Mouse (Mus musculus): Measurements from ENCODE around the gene Grb10. TPM values are rescaled to one million over a fixed set of nuclear protein-coding genes. Genes with fewer than 3 reads are reported as not detected.

Gene Grb10
- total RNA-seq, 1 experiment from 2014 or later = not detected

DNA sequence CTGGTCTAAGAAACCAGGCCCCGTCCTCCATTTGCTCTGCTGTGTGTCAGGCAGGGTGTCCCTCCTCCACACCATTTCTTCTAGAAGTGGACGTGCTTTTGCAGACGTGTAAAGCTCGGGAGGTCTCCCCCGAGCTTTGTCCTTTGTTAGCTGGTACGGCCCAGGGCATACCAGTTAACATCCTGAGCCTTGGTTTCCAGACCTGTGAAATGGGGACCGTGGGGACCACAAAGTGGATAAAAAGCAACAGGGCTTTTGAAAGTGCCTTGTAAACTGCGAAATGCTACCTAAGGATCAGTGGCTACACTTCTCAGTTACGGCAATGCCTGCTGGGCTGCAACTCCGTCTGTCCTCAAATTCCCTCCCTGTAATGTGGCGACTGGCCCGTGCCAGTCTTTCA, 3.2 kb downstream of the Grb10 start:
- no peak for ATAC-seq (ENCODE audit: extremely low read depth, insufficient number of reproducible peaks, low FRiP score, poor library complexity, severe bottlenecking)

DNA sequence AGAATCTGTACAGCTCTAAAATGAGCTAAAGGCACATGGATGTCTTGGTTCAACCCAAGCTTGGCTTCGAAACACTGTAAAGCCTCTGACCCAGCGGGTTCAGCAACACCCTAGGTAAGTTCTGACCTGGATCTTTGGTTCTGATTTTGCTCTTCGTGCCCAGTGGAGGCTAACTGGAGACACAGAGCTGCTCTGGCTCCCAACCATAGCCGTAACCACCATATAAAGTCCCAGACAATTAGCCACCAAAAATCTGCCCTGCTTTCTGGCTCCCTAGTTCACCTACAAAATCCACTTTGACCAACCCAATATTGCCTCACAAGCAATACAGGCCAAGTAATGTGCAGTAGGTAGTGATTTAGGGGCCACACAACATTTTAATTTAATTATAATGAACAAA, 3.7 kb downstream of the Grb10 start:
- ATAC-seq (ENCODE audit: extremely low read depth, insufficient number of reproducible peaks, low FRiP score, poor library complexity, severe bottlenecking) = no peak

DNA sequence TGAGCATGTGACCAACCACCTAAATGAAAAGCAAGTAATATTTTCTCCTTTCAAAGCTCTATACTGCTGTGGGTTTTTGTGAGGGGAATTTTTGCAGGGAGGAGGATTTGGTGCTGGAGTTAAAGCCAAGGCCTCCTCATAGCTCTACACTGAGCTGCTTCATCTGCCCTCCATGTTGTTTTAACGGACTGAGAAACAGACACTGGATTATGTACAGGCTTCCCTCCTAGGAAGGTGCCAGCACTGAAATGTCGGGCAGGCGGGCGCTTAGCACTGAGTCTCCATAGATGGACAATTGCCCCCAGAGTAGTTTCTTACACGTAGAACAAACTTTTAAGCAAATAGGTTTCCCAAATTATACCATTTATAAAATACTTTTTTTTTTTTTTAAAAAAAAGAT, 4.1 kb downstream of the Grb10 start:
- ATAC-seq (ENCODE audit: extremely low read depth, insufficient number of reproducible peaks, low FRiP score, poor library complexity, severe bottlenecking) = no peak

DNA sequence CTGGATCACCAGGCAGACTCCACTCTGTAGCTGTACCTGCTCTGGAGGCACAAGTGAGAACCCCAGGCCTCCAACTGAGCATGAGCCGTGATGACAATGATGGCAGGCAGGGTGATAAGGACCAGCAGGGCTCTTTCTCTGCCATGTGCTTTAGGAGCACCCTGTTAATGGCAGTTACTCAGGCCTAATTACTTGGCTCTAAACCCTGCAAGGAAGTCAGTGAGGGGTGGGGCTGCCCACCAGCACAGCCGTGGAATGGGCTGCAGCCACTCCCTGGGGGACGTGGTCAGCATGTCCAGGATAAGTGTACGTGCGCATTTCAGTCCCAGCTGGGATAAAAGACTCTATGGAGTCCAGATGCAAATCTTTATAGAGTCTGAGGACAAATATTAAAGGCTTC, 5.7 kb downstream of the Grb10 start:
- no peak for ATAC-seq (ENCODE audit: extremely low read depth, insufficient number of reproducible peaks, low FRiP score, poor library complexity, severe bottlenecking)

DNA sequence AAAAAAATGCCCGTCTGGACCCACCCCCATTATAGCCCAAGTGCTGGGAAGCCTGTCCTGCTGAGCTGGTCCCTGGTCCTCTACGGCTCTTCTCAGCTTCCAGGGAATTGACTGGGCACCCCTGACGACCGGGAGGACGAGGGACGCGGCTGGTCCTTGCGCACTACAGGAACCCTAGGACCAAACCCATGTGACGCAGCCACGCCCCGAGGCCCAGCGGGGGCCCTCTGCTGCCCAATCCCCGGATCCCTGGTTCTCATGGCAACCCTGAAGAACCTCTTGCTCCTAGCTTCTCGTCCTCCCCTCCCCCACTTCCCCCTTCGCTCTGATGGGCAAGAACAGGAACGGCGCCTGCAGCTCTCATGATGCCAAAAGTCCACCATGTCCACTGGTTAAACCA, 11.8 kb downstream of the Grb10 start:
- no peak for ATAC-seq (ENCODE audit: extremely low read depth, insufficient number of reproducible peaks, low FRiP score, poor library complexity, severe bottlenecking)

DNA sequence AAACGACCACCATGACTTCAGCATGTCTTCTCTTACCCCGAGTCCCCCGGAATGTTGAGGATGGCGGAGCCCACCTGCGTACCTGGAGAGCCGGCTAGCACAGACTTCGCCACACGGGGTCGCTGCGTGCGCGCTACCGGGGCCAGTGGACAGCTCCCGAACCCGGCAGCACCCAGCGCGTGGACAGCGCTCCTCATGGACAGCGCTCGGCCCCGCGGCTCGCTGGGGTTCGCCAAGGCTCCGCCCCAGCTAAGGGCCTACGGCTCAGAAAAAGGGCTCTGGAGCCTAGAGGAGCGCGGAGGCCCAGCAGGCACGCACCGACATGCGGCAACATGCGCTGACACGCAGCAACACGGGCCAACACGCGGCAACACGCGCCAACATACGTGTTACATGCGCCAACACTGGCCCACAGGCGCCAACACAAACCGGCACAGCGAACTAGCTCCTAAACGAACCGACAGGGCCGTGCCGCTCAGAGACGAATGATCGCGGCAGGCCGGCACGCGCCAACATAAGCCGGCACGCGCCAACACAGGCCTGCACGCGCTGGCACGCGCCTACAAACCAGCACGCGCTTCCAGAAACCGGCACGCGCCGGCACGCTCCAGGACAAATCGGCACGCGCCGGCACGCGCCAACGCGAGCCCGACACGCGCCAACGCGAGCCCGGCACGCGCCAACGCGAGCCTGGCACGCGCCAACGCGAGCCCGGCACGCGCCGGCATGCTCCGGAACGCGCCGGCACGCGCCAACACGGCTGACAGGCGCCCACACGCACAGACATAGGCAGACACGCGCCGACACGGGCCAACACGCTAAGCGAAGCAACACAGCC, 12.5 kb downstream of the Grb10 start:
- no peak for ATAC-seq (ENCODE audit: extremely low read depth, insufficient number of reproducible peaks, low FRiP score, poor library complexity, severe bottlenecking)

DNA sequence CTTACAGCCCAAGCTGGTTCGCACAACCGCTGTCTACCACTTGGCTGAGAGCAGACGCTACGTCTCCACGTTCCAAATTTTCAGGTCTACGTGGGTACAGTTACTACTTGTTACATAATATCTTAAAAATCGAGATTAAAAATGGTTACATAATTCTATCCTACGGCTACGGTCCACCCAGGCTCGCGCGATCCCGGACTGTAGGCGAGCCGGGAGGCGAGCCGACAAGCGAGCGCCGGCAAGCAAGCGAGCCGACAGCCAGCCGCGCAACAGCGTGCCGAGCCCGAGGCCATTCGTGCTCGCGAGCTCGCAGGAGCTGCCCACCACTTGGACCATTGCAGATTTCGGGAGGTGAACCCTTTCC, 13.1 kb downstream of the Grb10 start:
- no peak for ATAC-seq (ENCODE audit: extremely low read depth, insufficient number of reproducible peaks, low FRiP score, poor library complexity, severe bottlenecking)

DNA sequence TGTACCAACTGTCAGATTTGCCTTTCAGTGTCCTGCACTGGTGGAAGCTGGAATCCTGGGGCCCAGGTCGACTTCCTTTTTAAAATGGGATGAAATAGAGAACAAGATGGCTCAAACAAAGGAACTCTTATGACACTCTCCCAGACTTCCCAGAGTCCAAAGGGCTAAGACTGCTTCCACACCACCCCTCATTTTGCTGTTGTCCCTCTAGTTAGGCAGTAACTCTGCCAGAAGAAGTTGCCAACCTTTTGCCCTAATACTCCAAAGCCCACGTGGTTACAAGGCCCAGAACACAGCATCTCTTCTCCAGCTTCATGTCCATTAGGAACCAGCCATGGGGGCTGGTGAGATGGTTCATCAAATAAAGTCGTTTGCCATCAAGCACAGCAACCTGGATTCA, 15.4 kb downstream of the Grb10 start:
- ATAC-seq (ENCODE audit: extremely low read depth, insufficient number of reproducible peaks, low FRiP score, poor library complexity, severe bottlenecking) = no peak

DNA sequence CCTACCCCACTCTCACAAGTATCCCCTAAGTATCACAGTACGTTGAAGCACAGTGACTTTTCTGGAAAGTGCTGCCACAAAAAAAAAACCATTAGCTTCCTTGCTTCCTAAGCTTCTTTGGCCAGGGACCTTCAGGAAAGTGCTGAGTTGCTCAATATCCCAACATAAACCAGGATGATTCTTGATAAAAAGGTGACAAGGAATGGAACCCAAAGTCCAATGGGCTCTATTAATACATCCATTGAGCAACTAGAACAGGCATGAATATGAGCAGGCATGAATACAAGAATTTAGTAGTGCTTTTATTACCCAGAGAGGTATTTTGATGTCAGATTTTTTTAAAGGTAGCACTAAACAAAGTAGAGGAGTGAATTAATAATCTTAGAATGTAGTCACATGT, 18.8 kb downstream of the Grb10 start:
- no peak for ATAC-seq (ENCODE audit: extremely low read depth, insufficient number of reproducible peaks, low FRiP score, poor library complexity, severe bottlenecking)

DNA sequence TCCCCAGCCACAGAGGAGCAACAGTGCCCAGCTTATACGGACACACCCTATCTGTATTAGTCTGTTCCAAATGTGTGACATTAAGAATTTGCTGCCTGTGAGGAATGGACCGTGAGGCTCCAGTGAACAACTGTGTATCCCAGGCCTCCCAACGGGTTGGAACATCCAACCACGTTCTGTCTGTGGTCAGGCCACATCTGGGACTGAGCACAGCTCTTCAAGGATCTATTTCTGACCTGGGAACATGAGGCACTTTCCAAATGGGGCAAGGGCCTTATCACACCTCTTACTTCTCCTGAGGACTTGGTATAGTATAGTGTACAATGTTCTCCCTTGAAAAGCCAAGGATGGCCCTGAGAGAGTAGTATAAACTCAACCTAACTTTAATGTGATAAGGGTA, 19.9 kb downstream of the Grb10 start:
- ATAC-seq (ENCODE audit: extremely low read depth, insufficient number of reproducible peaks, low FRiP score, poor library complexity, severe bottlenecking) = no peak

DNA sequence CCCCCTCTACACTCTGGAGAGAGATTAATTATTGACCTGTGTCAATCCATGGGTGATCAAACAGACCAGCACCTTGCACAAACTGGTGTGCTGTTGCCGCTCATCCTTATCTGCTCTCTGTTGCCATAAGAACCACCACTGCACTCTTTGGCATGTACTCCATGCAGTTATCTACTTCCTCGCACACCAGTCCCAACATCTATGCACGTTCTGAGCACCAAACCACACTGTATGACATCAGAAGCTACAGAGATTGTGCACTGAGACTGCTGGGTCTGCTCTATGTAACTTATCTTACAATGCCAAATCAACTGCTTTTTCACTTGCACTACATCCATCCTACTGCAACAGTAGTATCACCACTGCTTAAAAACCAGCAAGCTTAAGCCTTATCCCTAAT, 28.4 kb downstream of the Grb10 start:
- no peak for ATAC-seq (ENCODE audit: extremely low read depth, insufficient number of reproducible peaks, low FRiP score, poor library complexity, severe bottlenecking)

DNA sequence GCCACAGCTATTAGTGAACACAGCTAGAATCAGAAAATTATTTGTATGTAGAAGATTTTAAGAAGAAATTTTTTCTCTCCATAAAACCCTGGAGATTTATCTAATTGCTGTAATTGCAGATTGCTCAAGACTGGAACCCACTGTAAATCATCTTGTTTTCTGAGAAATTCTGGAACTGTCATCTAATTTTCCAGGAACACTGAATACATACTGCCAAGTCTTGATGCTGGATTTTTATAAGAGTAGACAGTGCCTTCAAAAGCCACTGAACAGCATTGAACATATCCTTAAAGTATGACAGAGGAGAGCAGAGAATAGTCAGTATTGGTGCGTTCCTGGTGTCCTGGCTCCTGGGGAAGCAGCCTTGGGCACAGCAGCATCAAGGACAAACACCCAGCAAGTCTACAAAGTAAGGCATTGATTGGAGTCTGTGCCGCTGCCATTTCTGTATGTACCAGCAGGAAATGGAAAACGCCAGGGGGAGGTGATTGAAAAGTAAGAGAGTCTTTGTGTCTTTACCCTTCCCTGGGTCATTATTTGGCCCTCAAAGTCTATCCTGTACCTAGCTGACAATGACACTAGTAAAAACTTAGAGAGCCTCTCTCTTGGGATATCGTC, 38.1 kb downstream of the Grb10 start:
- no peak for ATAC-seq (ENCODE audit: extremely low read depth, insufficient number of reproducible peaks, low FRiP score, poor library complexity, severe bottlenecking)

DNA sequence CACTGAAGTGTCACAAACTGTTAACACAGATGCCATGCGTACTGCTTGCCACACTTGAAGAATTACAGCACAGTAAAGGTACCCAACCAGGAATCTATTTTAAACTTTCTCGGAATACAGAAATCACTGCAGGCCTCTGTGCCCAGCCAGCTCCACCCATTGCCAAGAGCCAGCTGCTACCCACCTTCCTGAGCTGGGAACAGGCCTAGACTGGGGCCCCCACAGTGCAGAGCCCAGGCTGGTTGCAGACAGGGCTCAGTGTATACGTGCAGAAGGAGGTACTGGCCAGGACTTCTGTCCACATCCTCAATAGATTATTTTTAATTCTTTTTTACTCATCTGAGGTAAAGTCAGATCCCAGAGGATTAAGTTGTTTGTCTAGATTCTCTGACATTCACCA, 39.6 kb downstream of the Grb10 start:
- ATAC-seq (ENCODE audit: extremely low read depth, insufficient number of reproducible peaks, low FRiP score, poor library complexity, severe bottlenecking) = no peak

DNA sequence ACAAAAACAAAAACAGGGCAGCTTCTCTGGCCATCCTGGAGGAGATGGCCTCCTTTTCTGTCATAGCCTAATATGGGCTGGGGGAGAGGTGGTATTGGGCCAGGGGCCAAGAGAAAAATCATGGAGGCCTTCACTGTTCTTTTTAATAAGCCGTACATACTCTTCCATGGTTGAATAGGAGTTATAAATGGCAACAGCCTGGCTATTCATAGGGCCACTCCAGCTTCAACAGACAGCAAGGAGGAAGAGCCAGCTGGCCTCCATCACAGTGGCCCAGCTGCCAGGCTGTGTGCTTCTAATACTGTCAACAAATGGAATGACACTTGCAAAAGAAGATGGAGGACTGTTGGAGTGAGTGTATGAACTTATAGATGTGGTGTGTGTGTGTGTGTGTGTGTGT, 41.4 kb downstream of the Grb10 start:
- ATAC-seq (ENCODE audit: extremely low read depth, insufficient number of reproducible peaks, low FRiP score, poor library complexity, severe bottlenecking) = no peak

DNA sequence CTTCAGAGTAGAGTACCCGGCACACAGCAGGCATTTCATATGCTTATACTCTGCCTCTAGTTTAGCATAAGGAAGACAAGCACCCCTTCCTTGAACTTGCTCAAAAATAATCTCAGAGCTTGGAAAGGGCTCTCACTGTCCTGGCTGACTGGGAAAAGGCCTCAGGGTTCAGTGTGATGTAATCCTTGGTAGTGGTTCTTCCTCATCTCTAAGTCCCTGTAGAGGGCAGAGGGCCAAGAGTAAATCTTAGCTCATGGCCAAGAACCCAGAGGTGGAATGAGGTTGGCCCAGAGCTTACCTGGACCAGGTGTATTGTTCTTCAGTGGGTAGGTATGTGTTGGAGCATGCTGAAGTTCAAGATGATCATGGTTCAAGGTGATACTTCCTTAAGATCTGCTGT, 43.1 kb downstream of the Grb10 start:
- no peak for ATAC-seq (ENCODE audit: extremely low read depth, insufficient number of reproducible peaks, low FRiP score, poor library complexity, severe bottlenecking)

DNA sequence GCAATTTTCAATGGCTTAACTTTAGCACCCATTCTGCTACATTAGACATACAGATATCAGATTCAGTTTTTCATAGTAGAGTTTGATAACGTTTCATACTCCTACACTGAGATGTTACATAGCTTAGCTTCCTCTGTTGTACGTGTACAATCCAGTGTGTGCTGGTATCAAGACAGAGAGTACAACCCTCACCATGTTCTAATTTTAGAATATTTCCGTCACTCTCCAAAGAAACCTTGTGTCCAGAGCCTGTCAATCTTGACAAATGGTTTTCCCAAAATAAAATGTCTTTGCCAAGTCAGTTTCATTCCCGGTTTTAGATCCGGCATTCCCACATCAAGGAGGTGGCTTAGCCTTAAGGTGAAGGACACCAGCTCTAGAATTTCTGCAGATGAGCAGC, 44.7 kb downstream of the Grb10 start:
- ATAC-seq (ENCODE audit: extremely low read depth, insufficient number of reproducible peaks, low FRiP score, poor library complexity, severe bottlenecking) = no peak

DNA sequence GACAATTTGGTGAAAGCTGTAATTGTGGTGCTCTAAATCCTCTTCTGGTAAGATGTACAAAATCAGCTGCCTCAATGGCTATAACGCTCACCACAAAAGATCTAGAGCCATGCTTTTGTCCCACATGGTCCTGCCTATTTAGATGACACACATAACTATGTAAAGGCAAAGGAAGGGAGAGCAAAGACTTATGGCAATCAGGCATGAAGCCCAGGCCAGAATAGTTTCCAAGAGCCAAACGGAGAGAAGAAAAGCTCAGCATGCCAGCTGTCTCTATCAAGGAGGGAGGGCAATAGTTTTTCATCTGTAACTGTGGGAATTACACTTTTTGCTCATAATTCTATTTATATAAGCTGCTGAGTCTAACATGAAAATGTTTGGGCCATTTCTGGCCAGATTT, 45.3 kb downstream of the Grb10 start:
- no peak for ATAC-seq (ENCODE audit: extremely low read depth, insufficient number of reproducible peaks, low FRiP score, poor library complexity, severe bottlenecking)

DNA sequence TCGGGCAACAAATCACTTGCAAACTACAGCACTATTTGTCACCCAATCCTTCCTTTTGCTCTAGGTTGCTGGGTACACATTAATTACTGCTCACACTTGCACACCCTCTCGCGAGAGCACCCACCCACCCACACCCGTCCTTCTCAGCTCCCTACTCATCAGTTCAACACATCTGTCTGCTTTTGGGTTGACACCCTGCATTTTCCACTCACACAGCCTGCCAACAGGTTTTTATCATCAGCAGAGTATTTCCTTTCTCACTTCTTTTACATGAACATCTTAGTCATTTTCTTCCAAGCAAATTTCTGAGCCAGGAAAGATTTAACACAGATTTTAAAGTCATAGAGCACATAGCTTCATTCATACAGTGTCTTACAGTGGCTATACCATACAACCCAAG, 48.6 kb downstream of the Grb10 start:
- ATAC-seq (ENCODE audit: extremely low read depth, insufficient number of reproducible peaks, low FRiP score, poor library complexity, severe bottlenecking) = no peak

DNA sequence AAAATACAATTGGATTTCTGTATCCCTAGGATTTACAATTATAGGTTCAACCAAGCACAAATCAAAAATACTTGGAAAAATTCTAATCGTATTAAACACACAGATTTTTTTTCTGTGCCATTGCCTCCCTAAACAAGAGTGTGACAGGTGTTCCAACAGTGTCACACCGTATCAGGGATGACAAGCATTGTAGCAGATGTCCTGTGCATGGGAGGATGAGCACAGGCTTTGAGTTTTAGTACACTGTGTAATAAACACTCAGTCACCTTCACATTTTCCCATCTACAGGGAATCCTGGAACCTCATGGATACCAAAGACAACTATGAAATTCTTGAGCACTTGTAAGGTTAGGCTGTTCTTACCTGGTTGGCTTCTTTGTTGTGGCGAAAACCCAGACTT, 51.2 kb downstream of the Grb10 start:
- ATAC-seq (ENCODE audit: extremely low read depth, insufficient number of reproducible peaks, low FRiP score, poor library complexity, severe bottlenecking) = no peak

DNA sequence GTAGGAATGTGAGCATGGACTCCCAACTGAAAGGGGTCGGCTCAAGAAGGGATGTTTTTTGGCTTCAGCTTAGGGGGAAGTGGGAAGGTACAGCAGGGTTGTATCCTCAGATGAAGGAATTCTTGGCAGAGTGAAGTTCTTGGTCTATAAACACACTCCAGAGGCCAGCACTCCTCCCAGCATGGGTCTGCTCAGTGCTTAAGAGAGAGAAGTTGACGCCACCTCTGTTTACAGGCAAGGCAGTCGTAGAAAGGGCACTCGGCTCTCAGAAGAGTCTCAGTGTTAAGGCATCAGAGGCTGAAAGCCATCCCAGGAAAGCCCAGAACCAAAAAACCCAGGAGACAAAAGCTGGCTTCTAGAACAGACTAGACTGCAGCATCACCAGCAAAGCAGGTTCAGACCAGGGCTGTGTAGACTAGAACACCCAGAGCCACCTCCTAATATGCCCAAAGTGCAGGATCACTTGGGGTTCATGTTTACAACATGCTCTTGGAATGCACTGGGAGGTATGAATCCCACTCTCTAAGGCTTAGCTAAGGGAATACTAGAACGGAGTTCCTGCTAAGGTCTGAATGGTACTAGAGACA, 59.8 kb downstream of the Grb10 start:
- ATAC-seq (ENCODE audit: extremely low read depth, insufficient number of reproducible peaks, low FRiP score, poor library complexity, severe bottlenecking) = no peak

All from neutrophil, adult 5-6 weeks (primary cell).